Mouse (Mus musculus): ENCODE data around the gene Xpo4.

Xpo4 gene

DNA sequence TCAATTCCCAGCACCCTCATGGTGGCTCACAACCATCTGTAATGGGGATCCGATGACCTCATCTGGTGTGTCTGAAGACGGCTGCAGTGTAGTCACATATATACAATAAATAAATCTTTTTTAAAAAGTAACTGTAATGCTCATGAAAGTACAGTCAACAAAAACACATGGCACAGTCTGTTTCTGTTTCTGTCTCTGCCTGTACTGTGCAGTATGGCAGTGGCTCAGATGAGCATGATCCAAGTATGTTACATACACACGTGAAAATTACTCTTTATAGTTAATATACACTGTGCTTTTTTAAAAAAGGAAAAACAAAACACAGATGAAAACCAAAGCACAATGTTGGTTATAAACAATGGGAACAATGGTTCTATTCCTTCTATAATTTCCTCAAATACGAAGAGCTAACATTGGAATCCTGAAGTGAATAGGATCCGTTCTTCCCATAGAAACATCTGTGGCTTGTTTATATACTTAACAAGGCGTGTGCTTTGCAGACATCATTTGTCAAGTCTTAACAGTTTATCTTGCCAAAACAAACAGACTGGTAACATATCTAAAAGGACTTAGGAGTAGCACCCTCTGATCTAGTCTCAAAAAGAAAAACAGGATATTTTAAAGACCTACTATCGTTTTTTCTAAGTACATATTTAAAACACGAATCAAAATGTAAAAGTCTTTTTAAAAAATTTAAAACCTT lies 58.4 kb downstream of the Xpo4 start:
- DNase-seq, result peak; percentile 27

DNA sequence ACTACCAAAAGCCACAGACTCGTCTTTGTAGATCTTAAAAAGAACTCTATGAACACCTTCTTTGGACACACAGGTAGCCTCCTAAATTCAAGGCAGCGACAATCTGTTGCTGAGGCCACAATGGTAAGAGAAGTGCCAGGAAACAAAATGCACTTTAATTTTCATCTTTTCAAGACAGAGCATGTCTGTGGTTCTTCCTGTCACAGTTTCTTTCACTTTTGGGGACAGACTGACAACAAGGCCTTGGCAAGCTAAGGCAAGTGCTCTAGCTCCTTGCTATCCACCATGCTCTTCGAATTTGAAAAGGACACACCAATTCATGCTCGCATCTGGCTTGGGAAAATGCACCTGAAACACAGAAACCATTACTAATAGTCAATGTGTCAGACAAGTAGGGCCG lies 72.0 kb downstream of the Xpo4 start:
- no peak for DNase-seq

DNA sequence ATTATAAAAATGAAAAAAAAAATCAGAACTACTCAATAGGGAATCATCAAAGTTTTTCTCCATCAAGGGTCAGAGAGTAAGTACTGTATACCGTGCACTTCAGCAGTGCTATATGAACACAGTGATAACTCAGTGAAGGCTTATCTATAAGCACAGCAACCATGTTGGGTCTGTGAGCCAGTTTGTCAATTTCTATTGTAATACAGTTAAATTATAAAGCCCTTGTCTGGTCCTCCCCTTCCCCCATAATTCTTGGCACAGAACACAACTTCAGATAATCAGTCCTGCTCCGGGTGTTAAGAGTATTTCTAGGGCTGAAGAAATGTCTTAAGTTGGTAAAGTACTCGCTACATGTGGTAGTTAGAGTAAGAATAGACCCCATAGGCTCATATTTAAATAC lies 73.4 kb downstream of the Xpo4 start:
- DNase-seq, result no peak

DNA sequence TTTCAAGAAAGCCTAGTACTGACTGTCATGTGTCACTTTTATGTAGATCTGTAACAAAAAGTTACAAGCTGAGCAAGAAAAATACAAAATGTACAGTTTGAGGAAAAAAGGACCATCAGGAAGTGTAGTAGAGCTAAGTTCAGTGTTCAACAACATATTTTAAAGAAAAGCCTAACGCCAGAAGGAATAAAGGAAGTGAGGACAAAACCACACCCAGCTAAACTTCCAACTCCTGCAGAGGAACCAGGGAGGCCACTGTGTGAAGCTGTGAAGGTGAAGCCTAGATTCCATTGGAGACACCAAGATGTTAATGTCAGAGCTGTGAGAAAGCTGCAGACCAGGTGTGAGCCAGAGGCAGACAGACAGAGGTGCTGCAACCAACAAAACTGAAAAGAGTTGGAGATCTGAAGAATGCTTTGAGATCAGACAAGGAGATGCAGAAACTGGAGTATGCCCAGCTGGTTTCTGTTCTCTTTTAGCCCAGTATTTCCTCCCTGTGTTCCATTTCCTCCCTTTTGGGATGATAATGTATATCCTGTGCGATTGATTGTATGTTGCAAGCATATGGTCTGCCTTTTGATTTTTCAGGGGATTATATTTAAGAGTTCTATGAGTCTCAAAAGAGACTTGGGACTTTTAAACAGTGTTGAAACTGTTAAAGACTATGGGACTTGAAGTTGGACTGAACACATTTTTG lies 88.7 kb downstream of the Xpo4 start:
- DNase-seq, result no peak

DNA sequence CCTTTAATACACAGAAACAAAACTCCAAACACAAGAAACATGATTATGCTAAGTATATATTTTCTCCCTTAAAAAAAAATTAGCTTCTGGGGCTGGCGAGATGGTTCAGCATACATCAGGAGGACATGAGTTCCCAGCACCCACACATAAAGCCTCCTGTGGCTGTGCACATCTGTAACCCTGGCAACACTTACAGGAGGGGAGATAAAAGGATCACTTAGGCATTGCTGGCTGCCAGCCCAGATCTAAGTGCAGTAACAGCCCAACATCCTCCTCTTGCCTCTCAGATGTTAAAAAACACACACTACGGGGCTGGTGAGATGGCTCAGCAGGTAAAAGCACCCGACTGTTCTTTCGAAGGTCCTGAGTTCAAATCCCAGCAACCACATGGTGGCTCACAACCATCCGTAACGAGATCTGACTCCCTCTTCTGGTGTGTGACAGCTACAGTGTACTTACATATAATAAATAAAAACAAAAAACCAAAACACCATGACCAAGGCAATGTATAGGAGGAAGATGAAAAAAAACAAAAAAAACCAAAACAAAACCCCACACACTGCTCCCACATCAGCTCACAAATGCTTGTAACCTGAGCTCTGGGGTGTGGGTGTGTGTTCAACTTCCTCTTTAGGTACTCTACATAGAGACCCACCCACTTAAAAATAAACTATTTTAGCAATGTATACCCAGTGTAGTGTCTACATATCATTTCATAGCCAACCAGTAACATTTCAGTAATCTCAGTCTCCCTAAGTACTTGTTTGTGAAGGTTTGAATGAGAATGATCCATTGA lies 90.2 kb downstream of the Xpo4 start:
- DNase-seq, result no peak

DNA sequence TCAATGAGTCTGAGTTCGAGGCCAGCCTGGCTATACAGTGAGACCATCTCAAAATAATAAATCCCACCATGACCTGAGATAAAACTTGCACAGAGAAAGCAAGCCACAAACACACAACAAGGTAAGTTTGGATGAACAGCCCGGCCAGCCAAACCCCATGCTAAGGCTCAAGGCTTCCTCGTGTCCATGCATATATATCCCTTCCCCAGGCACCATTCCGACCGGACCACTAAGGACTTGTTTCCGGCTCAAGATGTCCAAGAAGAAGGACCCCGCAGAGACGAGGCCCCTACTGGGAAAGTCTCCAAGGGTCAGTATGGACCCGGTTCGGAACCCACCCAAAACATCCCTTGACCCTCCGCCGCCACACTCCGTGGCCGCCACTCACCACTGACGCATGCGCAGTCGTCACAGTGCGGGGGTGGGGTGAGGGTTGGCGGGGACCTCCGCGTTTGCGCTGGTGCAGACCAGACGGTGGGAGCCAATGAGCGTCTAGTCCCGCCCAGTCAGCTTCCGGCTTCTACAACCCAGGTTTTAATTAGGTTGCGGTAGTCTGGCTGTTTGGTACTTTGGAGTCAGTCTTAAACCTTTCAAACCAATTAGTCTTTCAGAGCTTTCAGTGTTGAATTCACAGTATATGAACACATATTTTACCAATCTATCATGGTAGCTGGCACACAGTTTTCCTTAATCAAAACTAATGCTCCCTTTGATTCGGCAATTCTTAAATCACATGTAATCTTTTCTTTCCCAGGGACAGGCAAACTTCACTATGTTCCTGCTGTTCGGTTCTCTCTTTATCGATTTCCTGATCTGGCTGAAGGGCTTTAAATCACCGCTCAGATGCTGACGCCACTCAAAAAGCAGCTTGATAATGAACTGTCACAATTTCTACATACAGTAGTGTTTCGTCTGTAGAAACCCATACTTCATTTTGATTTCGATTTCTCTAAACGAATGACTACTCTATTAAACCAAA lies 93.8 kb downstream of the Xpo4 start, which contains the start of gene Eef1akmt1:
Eef1akmt1 (minus strand) TSS at position 458 of the 979 bp plus-strand sequence.
- peak; percentile 98 for DNase-seq

DNA sequence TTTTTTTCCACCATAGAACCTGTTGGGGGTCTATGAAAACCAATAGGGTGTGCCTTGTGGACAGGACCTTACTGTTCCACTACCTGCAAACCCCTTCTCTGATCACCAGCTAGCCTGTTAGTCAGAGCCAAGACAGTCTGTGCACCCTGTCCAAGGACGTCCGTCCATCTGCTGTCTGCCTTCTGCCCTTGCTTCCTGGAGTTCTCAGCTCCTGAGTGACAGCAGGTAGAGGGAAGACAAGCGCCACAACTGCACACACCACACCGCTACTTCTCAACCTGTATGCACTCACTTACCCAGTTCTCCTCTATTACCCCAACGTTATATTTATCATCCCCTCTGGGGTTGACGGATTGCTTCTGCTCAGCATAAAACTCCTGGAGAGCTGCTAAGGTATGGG lies 99.6 kb downstream of the Xpo4 start:
- DNase-seq, result no peak

DNA sequence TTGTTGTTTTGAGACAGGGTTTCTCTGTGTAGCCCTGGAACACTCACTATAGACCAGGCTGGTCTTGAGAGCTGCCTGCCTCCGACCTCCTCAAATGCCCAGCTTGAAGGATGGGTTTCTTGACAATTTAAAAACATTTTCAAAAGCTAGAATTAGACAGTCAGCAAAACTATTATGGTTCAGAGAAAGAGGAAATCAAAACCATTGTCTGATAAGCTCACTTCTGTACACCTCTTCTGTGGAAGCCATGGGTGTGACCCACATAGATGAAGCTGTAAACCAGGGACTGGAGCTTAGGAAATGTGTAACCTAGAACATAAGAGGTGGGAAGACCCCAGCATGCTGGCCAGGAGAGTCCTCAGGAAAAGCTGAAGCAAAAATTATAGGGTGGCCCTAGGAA lies 108.3 kb downstream of the Xpo4 start:
- no peak for DNase-seq

DNA sequence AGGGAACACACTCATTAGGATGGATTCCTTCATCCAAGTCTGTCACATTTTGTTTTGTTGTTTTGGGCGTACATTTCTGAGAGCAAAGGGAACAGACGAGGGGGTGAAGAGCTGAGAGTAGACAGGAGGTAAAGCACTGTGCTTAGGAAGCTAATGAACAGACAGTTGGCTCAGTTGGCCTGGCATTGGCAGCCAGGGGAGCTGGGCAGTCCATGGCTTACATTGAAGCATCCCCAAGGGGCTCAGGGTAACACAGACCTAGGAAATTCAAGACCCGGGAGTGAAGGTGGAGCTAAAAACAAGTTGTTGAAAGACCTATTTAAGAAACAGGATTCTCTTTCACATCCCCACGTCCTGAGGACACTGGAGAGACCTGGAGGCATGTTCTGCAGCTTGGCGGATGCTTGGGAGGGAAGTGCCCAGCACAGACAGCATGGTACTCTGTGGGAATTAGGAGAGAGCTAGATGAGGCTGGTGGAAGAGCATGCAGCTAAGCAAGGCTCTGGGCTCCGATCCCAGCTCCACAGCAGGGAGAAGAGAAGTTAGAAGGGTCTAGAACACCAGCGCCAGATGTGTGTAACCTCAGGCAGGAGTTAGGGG lies 109.7 kb downstream of the Xpo4 start:
- DNase-seq, result no peak

DNA sequence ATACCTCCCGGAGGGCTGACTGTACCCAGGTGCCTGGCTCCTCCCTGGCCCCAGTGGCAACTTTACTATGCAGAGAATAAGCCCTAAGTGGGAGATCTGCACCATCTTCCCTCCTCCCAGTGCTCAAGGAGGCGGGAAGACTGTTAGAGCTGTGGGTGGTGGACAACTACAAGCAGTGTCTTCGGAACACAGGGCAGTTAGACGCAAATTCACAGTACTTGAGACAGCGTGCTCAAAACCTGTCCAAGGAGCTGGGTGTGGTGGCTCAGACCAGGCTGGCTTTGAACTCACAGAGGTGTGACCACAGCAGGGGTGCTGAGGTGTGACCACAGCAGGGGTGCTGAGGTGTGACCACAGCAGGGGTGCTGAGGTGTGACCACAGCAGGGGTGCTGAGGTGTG lies 110.8 kb downstream of the Xpo4 start:
- no peak for DNase-seq

DNA sequence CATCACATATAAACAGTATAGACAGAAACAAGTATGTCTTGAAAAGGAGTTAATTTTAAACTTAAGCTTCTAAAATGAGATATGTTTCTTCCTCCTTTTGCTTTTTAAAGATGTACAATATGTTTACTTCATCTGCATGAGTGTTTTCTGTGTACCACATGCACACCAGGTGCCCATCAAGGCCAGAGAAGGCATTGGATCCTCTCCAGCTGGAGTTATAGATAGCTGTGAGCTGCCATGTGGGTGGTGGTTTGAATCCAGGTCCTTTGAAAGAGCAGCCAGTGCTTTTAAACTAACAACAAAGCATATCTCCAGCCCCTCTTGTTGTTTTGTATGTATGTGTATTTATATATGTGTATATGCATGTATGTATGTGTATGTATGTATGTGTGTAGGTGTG lies 112.3 kb downstream of the Xpo4 start:
- no peak for DNase-seq

DNA sequence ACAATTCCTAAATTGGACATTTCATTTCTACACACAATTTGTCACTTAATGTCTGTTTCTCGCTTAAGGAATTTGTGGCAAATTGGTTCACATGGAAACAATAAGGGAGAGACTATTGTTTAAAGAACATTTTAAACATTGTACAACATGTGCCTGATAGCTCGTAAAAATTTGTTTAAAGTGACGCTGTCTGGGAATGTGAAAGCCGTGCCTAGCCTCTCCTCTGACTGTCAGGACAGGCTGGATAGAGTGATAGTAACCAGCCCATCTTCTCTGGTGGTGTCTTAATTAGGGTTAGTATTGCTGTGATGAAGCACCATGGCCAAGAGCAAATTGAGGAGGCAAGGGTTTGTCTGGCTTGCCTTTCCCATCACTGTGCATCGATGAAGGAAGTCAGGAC lies 118.2 kb downstream of the Xpo4 start:
- no peak for DNase-seq

DNA sequence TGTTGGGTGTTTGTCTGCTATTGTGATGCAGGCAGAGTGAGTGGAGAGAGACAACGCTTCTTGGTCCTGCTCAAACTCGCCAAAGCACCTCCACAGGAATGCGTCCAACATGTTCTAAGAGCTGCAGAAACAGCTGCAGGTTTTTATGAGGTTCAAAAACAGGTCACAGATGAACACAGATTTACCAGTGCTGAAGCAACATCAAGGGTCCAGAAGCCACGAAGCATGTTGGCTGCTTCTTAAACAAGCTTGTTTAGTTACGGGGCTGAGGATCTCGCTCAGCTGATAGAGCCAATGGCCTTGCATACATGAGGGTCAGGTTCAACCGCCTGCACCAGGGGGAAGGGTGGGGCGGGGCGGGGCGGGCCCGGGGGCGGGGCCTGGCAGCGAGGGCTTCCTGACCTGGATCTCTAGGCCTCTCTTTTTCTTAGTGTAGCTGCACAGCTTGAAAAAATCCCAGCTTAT lies 118.6 kb downstream of the Xpo4 start:
- DNase-seq, result no peak

DNA sequence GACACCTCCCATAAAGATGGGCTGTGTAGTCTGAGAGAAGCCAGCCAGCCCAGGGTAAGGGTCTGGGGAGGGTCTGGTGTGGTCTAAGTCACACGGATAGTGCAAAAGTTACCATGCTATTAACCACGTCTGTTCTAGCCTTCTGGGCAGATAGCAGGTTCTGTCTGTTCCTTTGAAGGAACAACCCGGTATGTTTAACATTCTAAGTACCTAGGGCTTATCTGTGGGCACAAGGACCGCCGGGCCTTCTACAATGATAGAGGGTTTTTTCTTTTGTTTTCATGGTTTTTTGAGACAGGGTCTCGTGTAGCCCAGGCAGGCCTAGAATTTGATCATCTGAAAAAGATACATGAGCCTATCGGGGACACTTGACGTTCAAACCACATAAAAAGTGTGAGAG lies 119.1 kb downstream of the Xpo4 start:
- no peak for DNase-seq

DNA sequence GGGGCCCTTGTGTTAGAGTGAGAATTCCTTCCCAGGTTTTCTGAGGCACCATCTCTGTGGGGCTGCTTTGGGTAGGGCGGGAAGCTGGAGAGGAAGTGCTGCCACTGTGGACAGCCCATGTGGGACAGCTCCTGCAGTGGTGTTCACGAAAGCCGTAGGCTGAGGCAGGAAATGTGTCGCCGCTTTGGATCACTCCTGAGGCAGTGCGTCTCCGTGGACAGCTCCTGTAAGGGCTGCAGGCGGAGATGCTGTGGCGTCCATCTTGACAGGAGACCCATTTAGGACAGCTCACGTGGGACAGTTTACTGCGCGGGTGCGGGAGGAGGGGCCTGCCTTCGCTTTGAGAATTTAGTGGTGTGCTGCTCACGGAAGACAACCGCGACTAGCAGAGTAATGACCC lies 119.7 kb downstream of the Xpo4 start:
- no peak for DNase-seq

DNA sequence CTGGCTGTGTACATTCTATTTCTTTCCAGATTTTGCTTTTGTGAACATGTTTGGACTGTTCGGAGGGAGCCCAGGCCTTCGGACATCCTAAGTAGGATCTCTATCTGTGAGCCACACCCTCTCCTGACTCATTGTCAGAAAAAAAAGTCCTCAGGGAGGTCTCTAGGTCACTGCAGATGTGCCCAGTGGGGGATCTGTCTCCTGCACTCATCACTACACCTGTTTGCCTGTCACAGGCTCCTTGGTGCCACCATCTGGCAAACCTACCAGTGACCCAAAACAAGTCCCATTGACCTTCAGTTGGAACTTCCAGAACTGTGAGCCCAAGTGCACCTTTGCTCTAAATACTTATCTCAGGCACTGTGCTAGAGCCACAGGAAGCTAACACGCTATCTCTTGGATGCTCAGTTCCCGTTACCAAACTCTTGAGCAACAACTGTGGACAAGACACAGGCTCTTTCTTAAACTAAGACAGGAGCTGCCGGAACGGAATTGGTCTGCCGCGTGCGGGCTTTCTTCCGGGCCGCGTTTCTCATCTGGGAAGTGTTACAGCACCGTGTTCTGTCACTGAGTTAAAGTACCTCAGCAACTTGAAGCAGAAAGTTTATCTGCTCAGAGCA lies 121.7 kb downstream of the Xpo4 start:
- no peak for DNase-seq

DNA sequence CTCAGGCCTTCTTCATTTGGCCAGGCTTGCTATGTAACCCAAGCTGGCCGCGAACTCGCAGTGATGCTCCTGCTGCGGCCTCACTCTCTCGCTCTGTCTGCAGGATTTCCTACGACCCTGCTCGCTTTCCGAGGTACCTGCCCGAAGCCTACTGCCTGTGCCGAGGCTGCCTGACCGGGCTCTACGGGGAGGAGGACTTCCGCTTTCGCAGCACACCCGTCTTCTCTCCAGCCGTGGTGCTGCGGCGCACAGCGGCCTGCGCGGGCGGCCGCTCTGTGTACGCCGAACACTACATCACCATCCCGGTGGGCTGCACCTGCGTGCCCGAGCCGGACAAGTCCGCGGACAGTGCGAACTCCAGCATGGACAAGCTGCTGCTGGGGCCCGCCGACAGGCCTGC lies 123.0 kb downstream of the Xpo4 start:
- no peak for DNase-seq

DNA sequence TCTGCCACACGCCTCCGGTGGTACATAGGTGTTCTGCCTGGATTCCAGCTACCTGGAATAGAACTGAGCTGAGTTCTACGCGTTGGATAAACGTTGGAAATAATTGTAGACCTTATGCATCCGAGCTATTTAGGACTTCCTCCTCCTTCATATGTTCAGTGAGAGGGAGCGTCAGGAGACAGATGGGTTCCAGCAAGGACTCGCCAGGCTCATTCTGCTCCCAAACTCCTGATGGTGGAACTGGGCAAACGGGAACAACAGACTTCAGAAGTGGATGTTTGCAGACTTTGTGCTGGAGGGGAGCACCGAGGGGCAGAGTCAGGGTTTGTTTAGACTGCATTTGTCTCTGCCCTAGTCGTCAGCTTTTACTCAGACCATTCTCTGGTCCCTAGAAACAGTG lies 124.5 kb downstream of the Xpo4 start:
- DNase-seq, result no peak

DNA sequence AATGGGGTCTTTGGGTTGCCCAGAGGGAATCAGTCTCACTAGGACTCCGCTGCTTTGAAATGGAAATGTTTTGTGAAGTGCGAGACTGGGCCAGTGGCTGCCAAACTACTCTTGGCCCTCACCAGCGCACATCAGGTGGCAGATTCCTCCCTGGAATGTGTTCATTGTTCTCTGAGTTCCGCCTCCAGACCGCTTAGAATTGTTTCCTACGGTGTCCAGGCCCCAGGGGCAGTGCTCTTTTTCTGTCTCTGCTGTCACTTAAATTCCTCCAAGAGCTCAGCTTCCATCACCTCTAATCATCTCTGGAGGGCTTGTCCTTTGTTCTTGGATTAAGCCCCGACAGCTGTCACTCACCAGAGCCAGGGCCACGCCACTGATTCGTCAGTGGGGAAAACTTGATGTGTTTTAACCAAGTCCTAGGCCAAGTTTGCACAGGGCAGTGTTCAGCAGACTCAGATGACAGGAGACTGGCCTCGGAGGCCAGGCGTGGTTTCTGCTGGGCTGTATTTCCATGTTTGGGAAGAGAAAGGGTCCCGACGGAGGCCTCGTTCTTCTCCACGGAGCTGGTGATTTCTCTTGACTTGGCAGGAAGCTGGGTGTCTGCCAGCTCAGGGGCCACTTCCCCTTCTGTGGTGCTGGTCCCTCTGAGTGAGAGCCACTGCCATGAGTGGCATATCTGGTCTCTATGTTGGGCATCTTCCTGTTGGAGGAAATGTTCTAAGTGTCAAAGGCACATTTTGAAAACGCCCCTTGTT lies 127.8 kb downstream of the Xpo4 start:
- peak; percentile 51 for DNase-seq

DNA sequence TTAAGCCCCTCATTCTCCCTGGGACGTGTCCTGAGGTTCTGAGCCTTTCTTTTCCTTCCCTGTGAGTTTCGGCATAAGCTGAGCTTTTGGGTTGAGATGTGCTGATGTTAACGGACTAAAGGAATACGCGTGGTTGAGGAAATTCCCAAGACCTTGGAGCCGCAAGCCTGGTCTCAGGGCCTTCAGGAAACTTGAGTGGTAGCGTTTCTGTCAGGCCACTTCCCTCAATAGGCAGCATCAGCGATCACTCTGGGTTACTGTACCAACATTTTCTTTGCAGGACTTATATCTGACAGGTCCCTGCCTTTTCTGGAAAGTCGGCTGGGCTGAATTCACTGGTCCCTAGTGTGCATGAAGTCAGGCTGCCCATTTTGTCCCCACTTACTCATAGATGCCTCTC lies 128.4 kb downstream of the Xpo4 start:
- DNase-seq, result no peak

DNA sequence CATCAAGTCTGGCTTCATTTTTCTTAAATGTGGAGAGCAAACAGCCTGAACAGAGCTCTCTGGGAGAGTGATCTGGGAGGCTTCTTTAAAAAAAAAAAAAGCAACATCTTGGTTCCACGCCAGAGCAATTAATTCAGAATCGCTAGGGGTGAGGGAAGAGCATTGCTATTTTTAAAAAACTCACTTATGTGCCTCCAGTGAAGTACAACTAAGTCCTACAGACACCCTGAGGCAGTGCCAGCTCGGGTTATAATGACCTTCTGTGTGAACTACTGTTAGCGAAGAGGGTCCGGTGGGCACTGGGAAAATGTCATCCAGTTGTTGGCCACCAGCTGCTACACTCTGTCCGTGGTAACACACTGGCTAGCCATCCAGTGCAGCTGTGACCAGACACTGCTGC lies 129.6 kb downstream of the Xpo4 start:
- peak; percentile 62 for DNase-seq
